15 mouse cellular contexts compared by ENCODE assay signal in the genomic region with DNA sequence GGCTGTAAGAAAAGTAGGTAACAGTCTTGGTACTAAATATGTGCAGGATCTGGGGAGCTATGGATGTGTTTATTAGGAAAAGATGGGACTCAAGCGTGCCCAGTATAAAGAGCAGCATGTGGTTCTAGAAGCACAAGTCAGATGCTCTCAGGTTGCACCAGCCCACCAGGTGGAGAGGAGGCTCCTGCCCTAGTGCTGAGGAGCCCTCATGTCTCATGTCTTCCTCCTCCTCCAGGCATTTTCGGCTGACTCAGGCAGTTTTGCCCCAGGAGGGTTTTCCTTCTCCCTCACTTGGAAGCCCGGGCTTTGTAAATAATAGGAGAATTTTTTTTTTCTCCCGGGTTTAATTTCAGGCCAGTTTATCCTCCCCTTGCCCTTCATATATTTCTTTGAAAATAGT.
A peak's percentile ranks its signal among the peaks of the same experiment; 100 is the strongest.
DNase-seq lines count a peak whose midpoint lies in the region; ATAC-seq and TF ChIP-seq lines count a peak whose summit lies in the region.
"Had no signal": no experiment of that assay in that cellular context is flagged by ENCODE, and none has a peak within 500 bp of the region (broad histone marks: within the 10 kb centered on the region; RNA-seq: fewer than 3 reads in every experiment).

No protein-coding gene starts in this region.

- H3K27me3 ChIP-seq in intestine, embryonic 15.5 days (replicated peaks) = no peaks in the 10 kb centered on the region
- H3K27me3 ChIP-seq in intestine, embryonic 16.5 days (replicated peaks; ENCODE audit: control insufficient read depth, insufficient read depth, low read length) = no peaks in the 10 kb centered on the region
- no peaks in the 10 kb centered on the region for H3K27me3 ChIP-seq in lung, embryonic 15.5 days
- H3K27me3 ChIP-seq: liver, embryonic 12.5 days; midbrain, embryonic 13.5 days had no signal

- peak; percentile 36 for DNase-seq in gastrocnemius, adult 2 months
- DNase-seq in gastrocnemius, postnatal 10 days = no peak
- no peak for DNase-seq in lung, postnatal 4 days
- peak; percentile 41 to 61 for DNase-seq in kidney, postnatal 25 days
- DNase-seq in adrenal gland, adult 8-10 months = no peak
- DNase-seq: cerebellum, postnatal 14 days; left cerebral cortex, postnatal 4 days; thymus, adult 18-20 months had no signal

- H3K27ac ChIP-seq in gastrocnemius, adult 2 months = peak overlapping the region; percentile 66
- H3K27ac ChIP-seq in intestine, embryonic 15.5 days = 0 out of 2 replicates have a peak overlapping the region, but pooled peaks have one; percentile 17
- H3K27ac ChIP-seq in intestine, embryonic 16.5 days (ENCODE audit: low read length) = no peak overlapping the region
- H3K27ac ChIP-seq in lung, embryonic 15.5 days = no peak overlapping the region
- H3K27ac ChIP-seq: liver, embryonic 12.5 days; midbrain, embryonic 13.5 days had no signal

- intact Hi-C loops in gastrocnemius, adult 2 months (cut with DNase I) = no loop called here

- peak overlapping the region; percentile 17; the same call in 1 of the 2 replicates for H3K4me2 ChIP-seq in intestine, embryonic 15.5 days (replicated peaks)
- H3K4me2 ChIP-seq in intestine, embryonic 16.5 days (ENCODE audit: low read depth, low read length) = no peak overlapping the region
- peak overlapping the region; percentile 20; the same call in 1 of the 2 replicates for H3K4me2 ChIP-seq in lung, embryonic 15.5 days
- H3K4me2 ChIP-seq: liver, embryonic 12.5 days; midbrain, embryonic 13.5 days had no signal

- TF ChIP-seq CTCF in gastrocnemius, adult 2 months (IDR thresholded peaks at IDR 0.05) = no peak

- no peaks in the 10 kb centered on the region for H3K36me3 ChIP-seq in intestine, embryonic 15.5 days
- no peaks in the 10 kb centered on the region for H3K36me3 ChIP-seq in intestine, embryonic 16.5 days (ENCODE audit: control insufficient read depth, insufficient read depth, low read length)
- no peaks in the 10 kb centered on the region for H3K36me3 ChIP-seq in lung, embryonic 15.5 days
- H3K36me3 ChIP-seq: midbrain, embryonic 13.5 days had no signal

- WGBS in intestine, embryonic 15.5 days = 19% methylated on average over 4 of the region's 4 CpGs
- WGBS in intestine, embryonic 16.5 days = 26% methylated on average over 4 of the region's 4 CpGs
- 17% methylated on average over 4 of the region's 4 CpGs for WGBS in lung, embryonic 15.5 days

- no peaks in the 10 kb centered on the region for H3K9me3 ChIP-seq in intestine, embryonic 15.5 days
- H3K9me3 ChIP-seq in intestine, embryonic 16.5 days (ENCODE audit: control insufficient read depth, low read length) = no peaks in the 10 kb centered on the region
- no peaks in the 10 kb centered on the region for H3K9me3 ChIP-seq in lung, embryonic 15.5 days
- H3K9me3 ChIP-seq: liver, embryonic 12.5 days; midbrain, embryonic 13.5 days had no signal

- no peak overlapping the region for H3K9ac ChIP-seq in intestine, embryonic 15.5 days
- H3K9ac ChIP-seq in intestine, embryonic 16.5 days (ENCODE audit: low read depth, low read length) = no peak overlapping the region
- no peak overlapping the region for H3K9ac ChIP-seq in lung, embryonic 15.5 days
- H3K9ac ChIP-seq: liver, embryonic 12.5 days; midbrain, embryonic 13.5 days had no signal

- peaks cover 6% of the 10 kb centered on the region; the same call in 1 of the 2 replicates for H3K4me1 ChIP-seq in intestine, embryonic 15.5 days (replicated peaks)
- H3K4me1 ChIP-seq in intestine, embryonic 16.5 days (ENCODE audit: control insufficient read depth, insufficient read depth, low read length) = peaks cover 9% of the 10 kb centered on the region
- peaks cover 29% of the 10 kb centered on the region for H3K4me1 ChIP-seq in lung, embryonic 15.5 days

- H3K4me3 ChIP-seq in gastrocnemius, adult 2 months = no peak overlapping the region
- no peak overlapping the region for H3K4me3 ChIP-seq in intestine, embryonic 15.5 days (replicated peaks)
- H3K4me3 ChIP-seq in intestine, embryonic 16.5 days (ENCODE audit: low read length) = no peak overlapping the region
- H3K4me3 ChIP-seq in lung, embryonic 15.5 days = no peak overlapping the region
- H3K4me3 ChIP-seq: liver, embryonic 12.5 days; midbrain, embryonic 13.5 days had no signal

- ATAC-seq in intestine, embryonic 15.5 days = peak; percentile 46; the same call in 1 of the 2 replicates
- ATAC-seq in intestine, embryonic 16.5 days = no peak
- ATAC-seq in lung, embryonic 15.5 days (ENCODE audit: borderline replicate concordance, extremely low read depth, low FRiP score, low TSS enrichment) = no peak
- ATAC-seq: activated CD4-positive, CD25-positive, alpha-beta regulatory T cell, adult 4 months; forebrain, embryonic 14.5 days; liver, embryonic 12.5 days; midbrain, embryonic 13.5 days had no signal

Comparison
In these comparisons a context has a peak if more than half of its experiments do, and no peak if none do; other contexts are left out.
1. DNase-seq: peak in gastrocnemius, adult 2 months (single experiment) and kidney, postnatal 25 days (2 of 2); none in gastrocnemius, postnatal 10 days (single experiment), lung, postnatal 4 days (0 of 2) and adrenal gland, adult 8-10 months (single experiment).
2. H3K27ac ChIP-seq: peak in gastrocnemius, adult 2 months (single experiment) and intestine, embryonic 15.5 days (single experiment); none in intestine, embryonic 16.5 days (single experiment) and lung, embryonic 15.5 days (single experiment).